Mouse (Mus musculus): ENCODE results near the gene Jmjd6. TPM values are rescaled to one million over a fixed set of nuclear protein-coding genes. Genes with fewer than 3 reads are reported as not detected.

Gene Jmjd6
- polyA plus RNA-seq, 1 experiment: 24.2 TPM

DNA sequence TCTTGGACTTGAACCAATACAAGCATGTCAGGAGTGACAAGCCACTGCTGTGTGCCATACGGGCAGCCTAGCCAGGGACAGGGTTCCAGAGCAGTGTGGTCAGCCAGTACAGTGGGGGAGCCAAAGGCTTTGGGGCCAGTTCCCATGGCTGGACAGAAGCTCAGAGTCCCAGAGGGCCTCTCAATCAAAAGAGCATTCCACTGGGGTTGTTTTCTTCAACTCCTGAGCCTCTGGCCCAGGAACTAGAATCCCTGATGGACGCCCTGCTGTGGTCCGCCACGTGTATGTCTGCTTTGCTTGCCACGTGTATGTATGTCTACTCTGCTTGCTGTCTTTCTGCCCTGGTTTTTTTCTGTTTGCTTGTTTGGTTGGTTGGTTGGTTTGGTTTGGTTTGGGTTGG lies 42.1 kb downstream of the Jmjd6 start:
- Histone ChIP-seq H3K27me3 (ENCODE audit: control insufficient read depth, insufficient read depth, low read length) (no peaks in the 10 kb centered on the region), H3K4me1 (ENCODE audit: control insufficient read depth, insufficient read depth, insufficient read length, low read length) (no peaks in the 10 kb centered on the region), H3K27ac (ENCODE audit: insufficient read depth, low read depth, low read length) (no peak overlapping the region), H3K36me3 (ENCODE audit: control insufficient read depth, insufficient read depth, low read length) (no peaks in the 10 kb centered on the region), H3K4me3 (ENCODE audit: low read depth, low read length) (no peak overlapping the region)
- TF ChIP-seq POLR2A (IDR thresholded peaks at IDR 0.05; ENCODE audit: low read depth, low read length) (no peak), CTCF (IDR thresholded peaks at IDR 0.05; ENCODE audit: extremely low read depth, insufficient read length, insufficient replicate concordance, low read depth, low read length) (no peak)
- WGBS: 71% methylated on average over 5 of the region's 5 CpGs

DNA sequence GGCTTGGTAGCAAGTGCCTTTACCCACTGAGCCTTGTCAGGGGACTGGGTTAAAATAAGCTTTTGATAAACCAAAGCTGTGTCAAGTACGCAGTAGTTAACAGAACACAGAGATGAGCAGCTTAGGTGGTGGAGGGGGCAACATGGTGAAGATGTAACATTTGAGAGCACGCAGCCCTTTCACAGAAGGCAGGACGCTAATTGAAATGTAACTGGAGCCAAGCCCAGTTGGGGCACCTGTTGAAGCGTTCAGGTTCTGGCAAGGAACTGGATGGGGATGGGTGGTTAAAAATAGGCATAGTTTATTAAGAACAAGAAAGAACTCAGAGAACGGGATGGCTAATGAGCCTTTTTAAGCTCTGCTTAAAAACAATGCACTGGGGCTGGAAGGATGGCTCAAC lies 43.9 kb downstream of the Jmjd6 start:
- no peak for TF ChIP-seq POLR2A (IDR thresholded peaks at IDR 0.05; ENCODE audit: low read depth, low read length)
- TF ChIP-seq CTCF (IDR thresholded peaks at IDR 0.05; ENCODE audit: extremely low read depth, insufficient read length, insufficient replicate concordance, low read depth, low read length): no peak
- H3K4me1 ChIP-seq (ENCODE audit: control insufficient read depth, insufficient read depth, insufficient read length, low read length): no peaks in the 10 kb centered on the region
- H3K27me3 ChIP-seq (ENCODE audit: control insufficient read depth, insufficient read depth, low read length): no peaks in the 10 kb centered on the region
- H3K4me3 ChIP-seq (ENCODE audit: low read depth, low read length): no peak overlapping the region
- WGBS: 87% methylated on average over 5 of the region's 5 CpGs
- no peak overlapping the region for H3K27ac ChIP-seq (ENCODE audit: insufficient read depth, low read depth, low read length)
- H3K36me3 ChIP-seq (ENCODE audit: control insufficient read depth, insufficient read depth, low read length): no peaks in the 10 kb centered on the region

Other genes starting within 250 kb of the Jmjd6 start
- 25.3 and 40.8 TPM in 2 replicates for gene Rhbdf2, start 216.4 kb downstream of the Jmjd6 start, polyA plus RNA-seq (2012; rRNA removed)
- gene Prcd, start 189.9 kb downstream of the Jmjd6 start, polyA plus RNA-seq (2012; rRNA removed): 0.30 TPM in 1 of 2 replicates, not detected in the other
- 14.2 and 23.7 TPM in 2 replicates for gene Cygb, start 189.1 kb downstream of the Jmjd6 start, polyA plus RNA-seq (2012; rRNA removed)
- gene St6galnac1, start 67.9 kb downstream of the Jmjd6 start, polyA plus RNA-seq (2012; rRNA removed): 5.8 TPM in 1 of 2 replicates, not detected in the other
- 31.6 and 36.2 TPM in 2 replicates for gene Mxra7, start 15.4 kb downstream of the Jmjd6 start, polyA plus RNA-seq (2012; rRNA removed)
- gene Mettl23, start 171 bp downstream of the Jmjd6 start, polyA plus RNA-seq (2012; rRNA removed): 10.3 and 11.6 TPM in 2 replicates
- 15.2 and 27.0 TPM in 2 replicates for gene Mfsd11, start 9.0 kb upstream of the Jmjd6 start, polyA plus RNA-seq (2012; rRNA removed)
- gene Srsf2, start 9.6 kb upstream of the Jmjd6 start, polyA plus RNA-seq (2012; rRNA removed): 352 and 658 TPM in 2 replicates
- gene Mgat5b, start 75.4 kb upstream of the Jmjd6 start, polyA plus RNA-seq (2012; rRNA removed): 0.03 and 0.04 TPM in 2 replicates

Measured in small intestine, adult 2 months (tissue).